In genomic region chr1:182794221-182794620, GRCm38 (mm10) we compare ENCODE assay signal across 12 mouse cellular contexts.
DNase-seq lines count a peak whose midpoint lies in the region.
"Had no signal": no experiment of that assay in that cellular context is flagged by ENCODE, and none has a peak within 500 bp of the region (broad histone marks: within the 10 kb centered on the region; RNA-seq: fewer than 3 reads in every experiment).

No protein-coding gene starts in this region.

- DNase-seq in 3134 (ENCODE audit: extremely low read depth, insufficient read length, low spot score) (peak; percentile 26), 3T3-L1 (ENCODE audit: low read depth, low spot score) (peak; percentile 22)
- DNase-seq in frontal cortex, postnatal 36 days (ENCODE audit: low spot score in 2 of 2) = peak; percentile 48 to 75
- DNase-seq in right cerebral cortex, adult 2 months (ENCODE audit: low spot score in 2 of 2) = peak; percentile 67
- DNase-seq in cerebellum, postnatal 25 days = no peak
- no peak for DNase-seq in cerebellum, postnatal 10 days
- DNase-seq in ovary, adult 18-20 months (ENCODE audit: low spot score) = no peak
- DNase-seq: adrenal gland, postnatal 36 days; cerebellum, adult 9-11 months; gastrocnemius, postnatal 14 days; kidney, adult 8-10 months; liver had no signal

Comparison
In these comparisons a context has a peak if more than half of its experiments do, and no peak if none do; other contexts are left out.
1. DNase-seq: peak in 3134 (single experiment), 3T3-L1 (single experiment), frontal cortex, postnatal 36 days (2 of 2) and right cerebral cortex, adult 2 months (2 of 2); none in cerebellum, postnatal 25 days (0 of 2), cerebellum, postnatal 10 days (0 of 2) and ovary, adult 18-20 months (single experiment).